Mouse (Mus musculus) E14TG2a.4 (cell line): ENCODE measurements at regions not wholly inside any gene's neighbourhood (a gene's known extent, or its start where the extent isn't known, plus 50 kb on each side); places are given as distances from the start of the nearest gene placed in this dataset.

Experiments
- CTCF ChIP-seq: conservative IDR thresholded peaks from 2 replicates; pipeline ENCODE4 v1.5.1; 2014; ENCODE audit warnings: low read length
- POU5F1 ChIP-seq: IDR thresholded peaks from 2 replicates; pipeline ENCODE4 v1.6.1; 2014; ENCODE audit warnings: low read length, borderline replicate concordance

DNA sequence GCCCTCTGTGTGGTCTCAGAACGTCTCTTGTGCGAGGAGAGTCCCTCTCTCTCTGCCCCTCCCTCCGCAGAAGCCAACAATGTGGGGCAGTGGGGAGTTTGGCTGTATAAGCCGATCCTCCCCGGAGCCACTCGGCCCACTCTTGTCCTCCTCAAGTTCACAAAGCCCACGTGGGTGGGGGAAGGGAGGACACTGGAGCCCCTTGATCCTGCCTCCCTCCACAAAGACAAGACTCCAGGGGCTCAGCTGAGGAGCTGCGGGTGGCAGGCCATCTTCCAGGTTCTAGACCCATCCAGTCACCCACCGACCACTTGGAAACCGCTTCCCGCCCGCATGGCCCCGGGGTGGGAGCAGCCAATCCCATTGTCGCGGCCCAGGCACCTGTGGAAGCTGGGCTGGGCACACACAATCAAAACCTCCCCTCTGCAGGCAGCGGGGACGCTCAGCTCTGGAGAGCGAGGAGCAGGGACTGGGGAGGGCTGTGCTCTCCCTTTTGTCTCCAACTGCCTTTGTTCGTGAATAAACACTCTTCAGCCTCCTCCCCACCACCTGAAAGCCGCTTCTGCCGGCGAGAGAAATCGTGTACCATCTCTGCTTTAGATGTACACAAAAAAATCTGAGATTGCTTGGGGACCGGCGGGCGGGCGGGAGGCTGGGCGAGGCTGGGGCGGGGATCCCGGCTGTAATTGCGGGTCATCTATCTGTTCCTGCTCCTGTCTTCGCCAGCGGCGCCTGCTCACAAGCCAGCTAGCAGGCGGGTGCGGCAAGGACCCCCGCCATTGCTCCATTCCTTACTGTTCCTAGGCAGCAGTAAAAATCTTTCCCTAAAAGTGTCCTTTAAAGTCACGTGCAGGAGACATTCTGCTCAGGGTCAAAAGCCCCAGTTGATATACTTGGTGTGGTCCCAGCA, 74.7 kb upstream of the Unc5a start:
- no peak for TF ChIP-seq CTCF
- TF ChIP-seq POU5F1: no peak
